ENCODE assay signal across 8 mouse cellular contexts in the genomic region with DNA sequence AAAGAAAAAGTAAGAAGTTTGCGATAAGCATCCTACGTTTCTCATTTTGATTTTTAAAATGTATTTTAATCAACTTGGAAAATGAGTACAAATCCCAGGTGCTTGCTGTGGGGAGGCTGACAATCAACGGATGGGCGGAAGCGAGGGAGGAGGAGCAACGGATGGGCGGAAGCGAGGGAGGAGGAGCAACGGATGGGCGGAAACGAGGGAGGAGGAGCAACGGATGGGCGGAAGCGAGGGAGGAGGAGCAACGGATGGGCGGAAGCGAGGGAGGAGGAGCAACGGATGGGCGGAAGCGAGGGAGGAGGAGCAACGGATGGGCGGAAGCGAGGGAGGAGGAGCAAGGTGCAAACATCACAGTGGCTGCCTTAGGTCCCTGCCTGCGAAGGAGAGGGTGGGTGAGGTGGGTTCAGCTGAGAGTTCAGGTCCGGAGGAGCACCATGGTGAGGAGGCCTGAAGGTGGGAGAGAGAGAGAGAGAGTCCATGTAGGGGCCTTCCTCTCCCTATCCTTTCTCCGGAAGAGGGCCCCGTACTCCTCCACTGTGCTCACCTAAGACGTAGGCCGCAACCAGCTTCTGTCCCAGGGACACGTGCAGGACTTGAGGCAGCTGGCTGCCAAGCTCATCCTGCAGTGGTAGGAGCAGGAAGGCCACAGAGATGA. TPM values are rescaled to one million over a fixed set of nuclear protein-coding genes. Genes with fewer than 3 reads are reported as not detected.
A peak's percentile ranks its signal among the peaks of the same experiment; 100 is the strongest.
DNase-seq lines count a peak whose midpoint lies in the region; ATAC-seq and TF ChIP-seq lines count a peak whose summit lies in the region.

No protein-coding gene starts in this region.

- WGBS in heart, embryonic 15.5 days, result 35% methylated on average over 30 of the region's 30 CpGs
- 29% methylated on average over 30 of the region's 30 CpGs for WGBS in bone marrow, adult 2 months
- 39% methylated on average over 30 of the region's 30 CpGs for WGBS in intestine, postnatal 0 days
- 36% methylated on average over 30 of the region's 30 CpGs for WGBS in midbrain, embryonic 14.5 days

- no peaks in the 10 kb centered on the region for H3K9me3 ChIP-seq in heart, embryonic 15.5 days (replicated peaks)
- no peaks in the 10 kb centered on the region for H3K9me3 ChIP-seq in intestine, postnatal 0 days (ENCODE audit: control insufficient read depth)
- H3K9me3 ChIP-seq in midbrain, embryonic 14.5 days (ENCODE audit: control insufficient read depth, low read length), result no peaks in the 10 kb centered on the region

- H3K9ac ChIP-seq in heart, embryonic 15.5 days, result no peak overlapping the region
- H3K9ac ChIP-seq in intestine, postnatal 0 days (ENCODE audit: low read depth, low read length), result no peak overlapping the region
- H3K9ac ChIP-seq in midbrain, embryonic 14.5 days (replicated peaks; ENCODE audit: low read length), result no peak overlapping the region

- H3K4me1 ChIP-seq in heart, embryonic 15.5 days (replicated peaks), result peaks cover 13% of the 10 kb centered on the region
- peaks cover 6% of the 10 kb centered on the region for H3K4me1 ChIP-seq in bone marrow, adult 2 months (ENCODE audit: control insufficient read depth, insufficient read depth, low read length)
- H3K4me1 ChIP-seq in intestine, postnatal 0 days (replicated peaks; ENCODE audit: control insufficient read depth, insufficient read depth, low read length), result 0 out of 2 replicates have a peak, but pooled peaks cover 3% of the 10 kb centered on the region
- peaks cover 11% of the 10 kb centered on the region for H3K4me1 ChIP-seq in midbrain, embryonic 14.5 days (ENCODE audit: control insufficient read depth, insufficient read depth, low read length)

- TF ChIP-seq POLR2A in bone marrow, adult 2 months (IDR thresholded peaks at IDR 0.05; ENCODE audit: borderline replicate concordance, control insufficient read depth, low read depth, low read length), result no peak

- H3K4me3 ChIP-seq in heart, embryonic 15.5 days, result no peak overlapping the region
- peak overlapping the region; percentile 56 for H3K4me3 ChIP-seq in bone marrow, adult 2 months (replicated peaks; ENCODE audit: control insufficient read depth, low read depth, low read length)
- no peak overlapping the region for H3K4me3 ChIP-seq in intestine, postnatal 0 days (ENCODE audit: low read depth, low read length)
- H3K4me3 ChIP-seq in midbrain, embryonic 14.5 days (replicated peaks; ENCODE audit: low read depth, low read length), result peak overlapping the region; percentile 9; the same call in 1 of the 2 replicates

- no peaks in the 10 kb centered on the region for H3K27me3 ChIP-seq in heart, embryonic 15.5 days
- H3K27me3 ChIP-seq in intestine, postnatal 0 days (replicated peaks; ENCODE audit: control insufficient read depth, insufficient read depth, low read length), result no peaks in the 10 kb centered on the region
- no peaks in the 10 kb centered on the region for H3K27me3 ChIP-seq in midbrain, embryonic 14.5 days (ENCODE audit: control insufficient read depth, insufficient read depth, low read length)

- no peak for DNase-seq in heart, postnatal 14 days
- DNase-seq in midbrain, embryonic 14.5 days, result no peak
- DNase-seq in c-Kit-positive CD71-positive TER-119-positive erythroid progenitor cells, embryonic 14.5 days (ENCODE audit: low spot score), result no peak
- DNase-seq in right cerebral cortex, postnatal 10 days (ENCODE audit: low spot score in 2 of 2), result no peak
- no peak for DNase-seq in frontal cortex, postnatal 14 days (ENCODE audit: low spot score in 2 of 2)

- no peak for ATAC-seq in heart, embryonic 15.5 days (replicated peaks; ENCODE audit: insufficient number of reproducible peaks, insufficient read depth, low FRiP score, low read depth)
- no peak for ATAC-seq in intestine, postnatal 0 days
- ATAC-seq in midbrain, embryonic 14.5 days (ENCODE audit: low FRiP score, low TSS enrichment), result no peak

- peak overlapping the region; percentile 18; the same call in 1 of the 2 replicates for H3K4me2 ChIP-seq in heart, embryonic 15.5 days
- H3K4me2 ChIP-seq in intestine, postnatal 0 days (replicated peaks; ENCODE audit: low read depth), result peak overlapping the region; percentile 45
- H3K4me2 ChIP-seq in midbrain, embryonic 14.5 days (ENCODE audit: low read length), result peak overlapping the region; percentile 33; the same call in 1 of the 2 replicates

- H3K27ac ChIP-seq in heart, embryonic 15.5 days, result no peak overlapping the region; the same call in 1 of the 2 replicates
- peak overlapping the region; percentile 58 for H3K27ac ChIP-seq in bone marrow, adult 2 months (ENCODE audit: control insufficient read depth, insufficient read depth, low read depth, low read length, poor library complexity)
- H3K27ac ChIP-seq in intestine, postnatal 0 days (ENCODE audit: low read depth, low read length), result peak overlapping the region; percentile 41; the same call in 1 of the 2 replicates
- H3K27ac ChIP-seq in midbrain, embryonic 14.5 days (replicated peaks; ENCODE audit: low read depth, low read length), result no peak overlapping the region

- TF ChIP-seq CTCF in bone marrow, adult 2 months (IDR thresholded peaks at IDR 0.05; ENCODE audit: control insufficient read depth, insufficient read depth, low read length), result no peak
- TF ChIP-seq CTCF in intestine, postnatal 0 days (IDR thresholded peaks at IDR 0.05; ENCODE audit: low read depth), result no peak

- H3K36me3 ChIP-seq in heart, embryonic 15.5 days, result peaks cover 6% of the 10 kb centered on the region
- H3K36me3 ChIP-seq in intestine, postnatal 0 days (ENCODE audit: control insufficient read depth, insufficient read depth), result peaks cover 2% of the 10 kb centered on the region; the same call in 1 of the 2 replicates
- peaks cover 10% of the 10 kb centered on the region for H3K36me3 ChIP-seq in midbrain, embryonic 14.5 days (ENCODE audit: control insufficient read depth, insufficient read depth, low read length)

- intact Hi-C loops in heart, postnatal 14 days (cut with DNase I), result no loop called here

RNA-seq across cellular contexts. Expression of gene Mospd3, which starts 4.1 kb away (rescaled TPM):
- 17.1 and 26.5 TPM in 2 replicates for polyA plus RNA-seq in heart, embryonic 15.5 days (2015; fragmentation: Nextera tagmentation; extraction: Ambion mirVana)
- total RNA-seq in heart, postnatal 14 days (2021), result 10 to 100 TPM; 22.0 to 22.3 TPM
- 25.4 and 29.1 TPM in 2 replicates for polyA plus RNA-seq in bone marrow, adult 2 months (2011; ENCODE audit: insufficient read depth, insufficient read length, low replicate concordance, missing spikeins)
- polyA plus RNA-seq in intestine, postnatal 0 days (2015; fragmentation: Nextera tagmentation; extraction: Ambion mirVana), result 35.3 and 38.0 TPM in 2 replicates
- polyA plus RNA-seq in midbrain, embryonic 14.5 days (2014; fragmentation: Nextera tagmentation; extraction: Ambion mirVana), result 67.2 and 83.9 TPM in 2 replicates

RNA-seq across cellular contexts. Expression of gene Pcolce, which starts 16.9 kb away (rescaled TPM):
- 117 and 129 TPM in 2 replicates for polyA plus RNA-seq in heart, embryonic 15.5 days (2015; fragmentation: Nextera tagmentation; extraction: Ambion mirVana)
- total RNA-seq in heart, postnatal 14 days (2021), result 100 to 1,000 TPM; 101 to 107 TPM
- 17.2 and 23.4 TPM in 2 replicates for polyA plus RNA-seq in bone marrow, adult 2 months (2011; ENCODE audit: insufficient read depth, insufficient read length, low replicate concordance, missing spikeins)
- 44.2 and 44.6 TPM in 2 replicates for polyA plus RNA-seq in intestine, postnatal 0 days (2015; fragmentation: Nextera tagmentation; extraction: Ambion mirVana)
- polyA plus RNA-seq in midbrain, embryonic 14.5 days (2014; fragmentation: Nextera tagmentation; extraction: Ambion mirVana), result 3.0 and 11.7 TPM in 2 replicates

RNA-seq across cellular contexts. Expression of gene Tfr2, which starts 27.1 kb away (rescaled TPM):
- polyA plus RNA-seq in heart, embryonic 15.5 days (2015; fragmentation: Nextera tagmentation; extraction: Ambion mirVana), result 0.31 and 1.3 TPM in 2 replicates
- total RNA-seq in heart, postnatal 14 days (2021), result not detected
- polyA plus RNA-seq in bone marrow, adult 2 months (2011; ENCODE audit: insufficient read depth, insufficient read length, low replicate concordance, missing spikeins), result 25.9 and 51.0 TPM in 2 replicates
- 0.27 and 0.50 TPM in 2 replicates for polyA plus RNA-seq in intestine, postnatal 0 days (2015; fragmentation: Nextera tagmentation; extraction: Ambion mirVana)
- 4.0 and 5.6 TPM in 2 replicates for polyA plus RNA-seq in midbrain, embryonic 14.5 days (2014; fragmentation: Nextera tagmentation; extraction: Ambion mirVana)

RNA-seq across cellular contexts. Expression of gene Fbxo24, which starts 32.1 kb away (rescaled TPM):
- 0.11 and 0.23 TPM in 2 replicates for polyA plus RNA-seq in heart, embryonic 15.5 days (2015; fragmentation: Nextera tagmentation; extraction: Ambion mirVana)
- under 1 TPM; 0.27 to 0.43 TPM for total RNA-seq in heart, postnatal 14 days (2021)
- 0.41 TPM in 1 of 2 replicates, not detected in the other for polyA plus RNA-seq in bone marrow, adult 2 months (2011; ENCODE audit: insufficient read depth, insufficient read length, low replicate concordance, missing spikeins)
- 0.16 and 0.25 TPM in 2 replicates for polyA plus RNA-seq in intestine, postnatal 0 days (2015; fragmentation: Nextera tagmentation; extraction: Ambion mirVana)
- 0.09 and 0.18 TPM in 2 replicates for polyA plus RNA-seq in midbrain, embryonic 14.5 days (2014; fragmentation: Nextera tagmentation; extraction: Ambion mirVana)

RNA-seq across cellular contexts. Expression of gene Lrch4, which starts 32.2 kb away (rescaled TPM):
- polyA plus RNA-seq in heart, embryonic 15.5 days (2015; fragmentation: Nextera tagmentation; extraction: Ambion mirVana), result 20.7 and 26.7 TPM in 2 replicates
- 10 to 100 TPM; 22.6 to 23.0 TPM for total RNA-seq in heart, postnatal 14 days (2021)
- 36.1 and 108 TPM in 2 replicates for polyA plus RNA-seq in bone marrow, adult 2 months (2011; ENCODE audit: insufficient read depth, insufficient read length, low replicate concordance, missing spikeins)
- 31.5 and 31.6 TPM in 2 replicates for polyA plus RNA-seq in intestine, postnatal 0 days (2015; fragmentation: Nextera tagmentation; extraction: Ambion mirVana)
- 18.1 and 21.9 TPM in 2 replicates for polyA plus RNA-seq in midbrain, embryonic 14.5 days (2014; fragmentation: Nextera tagmentation; extraction: Ambion mirVana)

Comparison
In these comparisons a context has a peak if more than half of its experiments do, and no peak if none do; other contexts are left out.
1. H3K27ac ChIP-seq: peak in bone marrow, adult 2 months (single experiment) and intestine, postnatal 0 days (single experiment); none in heart, embryonic 15.5 days (single experiment) and midbrain, embryonic 14.5 days (single experiment).
2. H3K4me3 ChIP-seq: peak in bone marrow, adult 2 months (single experiment) and midbrain, embryonic 14.5 days (single experiment); none in heart, embryonic 15.5 days (single experiment) and intestine, postnatal 0 days (single experiment).
3. Peak in every context shown above with its lines, with median percentiles within 50 percentile points of each other: H3K4me2 ChIP-seq.